Mouse (Mus musculus): ENCODE data around the gene Gm49630.
"Not testable (repeated sequence)": the region's sequence is repeated elsewhere in the genome, so short reads cannot be mapped to it uniquely, and the experiment has no call there.

GRCm38 (mm10) chr17:7332745-7333144 lies 39.0 kb downstream of the Gm49630 start:
- TF ChIP-seq GATA1, TAL1 (IDR thresholded peaks at IDR 0.05; ENCODE audit: low read length): not testable (repeated sequence)
